Mouse (Mus musculus) megakaryocyte-erythroid progenitor cell, adult 5-6 weeks (primary cell): ENCODE data around the gene Kdm5b. TPM values are rescaled to one million over a fixed set of nuclear protein-coding genes. Genes with fewer than 3 reads are reported as not detected.

Source experiments
- ATAC-seq: replicated peaks from 2 replicates; pipeline ENCODE4 v1.8.0; 2016; ENCODE audit warnings: mild to moderate bottlenecking, inconsistent platforms; ENCODE audit not compliant: severe bottlenecking, poor library complexity, low FRiP score, low TSS enrichment
- total RNA-seq, 2 experiments: library from RNA; stranded (forward) in 1 of 2; stranded (reverse) in 1 of 2; fragments of 200-1000, 215-1000 nt in 1 of 2; fragments of >200 nt in 1 of 2; fragmentation: Nextera tagmentation in 1 of 2; gene quantifications; 2 replicates each; pipeline ENCODE4 v1.2.3; 2014 to 2017

The Kdm5b gene
- total RNA-seq, 2 experiments from 2014 or later, result 25.5 to 35.0 TPM

DNA sequence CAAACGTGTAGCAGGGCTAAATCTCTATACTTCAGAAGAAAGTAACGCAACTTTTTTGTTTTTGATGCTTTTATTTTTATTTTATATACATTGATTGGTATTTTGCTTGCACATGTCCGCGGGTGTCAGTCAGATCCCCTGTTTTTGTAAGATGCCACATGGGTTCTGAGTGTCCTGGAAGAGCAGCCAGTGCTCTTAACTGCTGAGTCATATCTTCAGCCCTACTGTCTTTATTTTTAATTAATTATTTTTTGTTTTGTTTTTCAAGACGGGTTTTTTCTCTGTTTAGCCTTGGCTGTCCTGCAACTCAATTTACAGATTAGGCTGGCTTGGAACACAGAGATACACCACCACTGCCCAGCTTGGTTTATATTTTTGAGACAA is 14.0 kb downstream of the Kdm5b start:
- ATAC-seq, result peak; percentile 20; the same call in 1 of the 2 replicates

DNA sequence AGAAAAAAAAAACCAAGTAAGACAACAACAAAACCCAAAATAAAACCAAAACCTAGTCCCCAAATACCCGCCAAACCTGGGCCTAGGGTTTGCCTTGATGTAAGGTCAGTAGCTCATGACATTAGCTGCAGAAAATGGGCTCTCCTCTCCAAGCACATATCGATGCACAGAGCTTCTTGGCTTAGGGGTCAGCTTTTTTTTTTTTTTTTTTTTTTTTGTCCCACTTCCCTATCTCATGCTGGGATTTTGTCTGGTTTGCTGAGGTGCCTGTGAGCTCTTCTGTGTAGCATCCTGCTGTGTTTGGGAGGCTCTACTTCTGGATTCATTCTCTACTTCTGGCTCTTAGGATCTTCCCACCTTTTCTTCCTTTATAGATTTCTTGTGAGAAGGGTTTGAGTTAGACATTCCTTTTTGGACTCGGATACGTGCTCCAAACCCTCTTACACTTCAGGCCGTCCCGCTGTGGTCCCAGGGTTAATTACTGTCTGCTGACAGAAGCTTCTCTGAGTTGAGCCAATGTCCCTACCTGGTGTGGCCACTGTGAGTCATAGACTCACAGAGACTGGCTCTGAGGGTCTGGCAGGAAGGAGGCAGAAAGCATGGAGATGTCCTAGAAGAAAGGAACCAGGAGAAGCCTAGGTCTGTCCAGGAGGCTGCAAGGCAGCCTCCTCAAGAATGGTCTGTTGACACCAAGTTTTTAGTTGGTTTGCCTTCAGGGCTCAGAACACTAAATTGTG is 17.6 kb downstream of the Kdm5b start:
- ATAC-seq, result no peak

DNA sequence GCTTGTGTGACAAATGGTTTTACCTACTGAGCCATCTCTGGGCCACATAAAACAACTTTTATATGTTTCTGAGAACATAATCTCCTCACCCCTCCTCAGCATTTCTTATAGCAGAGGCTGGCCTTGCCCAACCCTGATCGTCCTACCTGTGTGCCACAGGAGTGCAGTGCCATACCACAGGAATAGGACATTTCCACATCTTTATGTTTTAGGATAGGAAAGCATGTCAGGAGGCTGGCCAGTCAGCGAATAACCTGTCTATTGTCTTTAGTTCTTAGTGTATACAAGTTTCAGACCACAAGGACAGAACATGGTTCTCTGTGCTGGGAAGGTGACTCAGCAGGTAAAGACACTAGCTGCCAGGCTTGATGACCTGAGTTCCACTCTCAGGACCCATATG is 20.8 kb downstream of the Kdm5b start:
- ATAC-seq, result no peak

DNA sequence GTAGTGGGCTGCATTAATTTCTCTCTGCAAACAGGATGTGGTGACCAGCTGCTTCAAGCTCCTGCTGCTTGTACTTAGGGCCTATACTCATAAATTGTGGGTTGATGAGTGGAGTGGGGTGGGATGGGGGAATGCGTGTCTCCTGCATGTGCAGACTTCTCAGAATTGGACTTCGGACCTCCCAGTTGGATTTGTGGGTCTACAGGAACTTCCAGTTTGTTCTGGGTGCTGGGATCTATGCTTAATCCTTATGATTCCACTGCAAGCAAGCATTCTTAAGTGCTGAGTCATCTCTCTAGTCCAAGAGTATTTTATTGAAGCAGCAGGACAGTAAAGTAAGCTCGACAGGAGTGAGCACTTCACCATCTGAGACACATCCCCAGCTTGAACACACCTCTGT is 23.6 kb downstream of the Kdm5b start:
- ATAC-seq, result no peak

DNA sequence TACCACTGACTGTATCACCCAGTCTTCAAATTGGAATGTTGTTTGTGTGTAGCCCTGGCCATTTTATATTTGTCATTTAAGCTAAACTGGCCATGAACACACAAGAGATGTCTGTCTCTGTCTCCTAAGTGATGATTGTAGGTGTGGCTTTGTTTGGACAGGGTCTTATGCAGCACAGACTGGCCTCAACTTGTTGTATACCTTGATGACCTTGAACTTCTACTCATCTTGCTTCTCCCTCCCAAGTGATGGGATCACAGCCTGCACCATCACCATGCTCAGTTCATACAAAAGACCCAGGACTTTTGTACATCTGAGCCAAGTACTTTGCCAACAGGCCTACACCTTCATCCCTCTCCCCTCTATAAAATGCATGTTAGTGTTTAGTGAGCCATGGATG is 29.7 kb downstream of the Kdm5b start:
- no peak for ATAC-seq

DNA sequence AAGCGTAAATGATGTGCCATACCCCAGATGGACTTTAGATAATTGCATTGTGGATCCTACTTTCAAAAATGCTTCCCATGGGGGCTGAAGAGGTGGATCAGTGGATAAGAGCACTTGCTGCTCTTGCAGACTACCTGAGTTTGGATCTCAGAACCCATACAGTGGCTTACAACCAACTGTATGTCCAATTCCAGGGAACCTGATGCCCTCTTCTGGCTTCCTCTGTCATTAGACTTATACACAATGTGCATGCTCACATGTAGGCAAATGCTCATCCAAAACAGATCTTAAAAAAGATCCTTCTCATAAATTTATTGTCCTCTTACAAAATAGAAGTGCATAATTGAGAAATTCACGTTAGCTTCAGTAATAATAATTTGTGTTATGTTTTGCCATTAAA is 31.8 kb downstream of the Kdm5b start:
- ATAC-seq, result no peak

DNA sequence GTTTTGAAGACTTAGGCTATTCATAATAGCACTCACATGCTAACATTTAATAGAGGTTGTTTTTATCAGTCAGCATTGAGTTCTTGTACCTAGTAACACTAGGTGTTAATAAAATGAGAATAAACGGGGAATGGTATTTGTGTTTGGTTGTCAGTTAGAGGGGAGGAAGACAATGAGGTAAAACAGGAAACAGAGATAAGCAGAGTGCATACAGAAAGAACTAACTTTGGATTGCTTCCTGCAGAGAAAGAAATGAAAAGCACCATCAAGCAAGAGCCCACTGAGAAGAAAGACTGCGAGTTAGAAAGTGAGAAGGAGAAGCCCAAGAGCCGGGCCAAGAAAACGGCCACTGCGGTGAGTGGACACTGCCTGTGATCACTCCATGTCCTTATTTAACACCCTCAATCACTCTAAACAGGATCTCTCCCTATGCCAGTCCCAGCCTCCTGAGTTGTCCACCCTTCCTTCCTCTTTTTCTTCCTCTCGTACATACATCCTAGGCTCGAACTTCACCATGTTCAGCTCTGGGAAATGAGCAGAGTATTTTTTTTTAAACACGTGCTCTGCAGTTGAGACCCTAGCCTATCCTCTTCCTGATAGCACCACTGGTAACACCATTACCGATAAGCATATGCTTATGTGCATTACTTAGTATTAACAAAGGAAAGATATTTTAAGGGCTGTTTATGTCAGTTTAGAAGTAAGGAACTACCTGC is 37.5 kb downstream of the Kdm5b start:
- ATAC-seq, result peak; percentile 58; the same call in 1 of the 2 replicates

DNA sequence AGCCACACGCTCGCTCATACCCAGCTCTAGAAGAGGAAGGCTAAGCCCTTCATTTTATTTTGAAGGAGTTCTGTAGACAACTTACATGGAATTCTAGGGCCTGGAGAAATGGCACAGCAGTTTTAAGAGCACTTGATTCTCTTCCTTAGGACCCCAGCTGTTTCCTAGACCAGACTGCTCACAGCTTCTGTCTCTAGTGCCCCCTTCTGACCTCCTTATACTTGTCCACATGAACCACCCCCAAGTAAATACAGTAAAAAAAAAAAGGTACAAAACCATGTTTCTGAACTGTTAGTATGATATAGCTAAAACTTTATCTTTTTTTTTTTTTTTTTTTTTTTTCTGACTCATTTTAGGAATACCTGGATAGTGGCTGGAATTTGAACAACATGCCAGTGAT is 44.1 kb downstream of the Kdm5b start:
- no peak for ATAC-seq

DNA sequence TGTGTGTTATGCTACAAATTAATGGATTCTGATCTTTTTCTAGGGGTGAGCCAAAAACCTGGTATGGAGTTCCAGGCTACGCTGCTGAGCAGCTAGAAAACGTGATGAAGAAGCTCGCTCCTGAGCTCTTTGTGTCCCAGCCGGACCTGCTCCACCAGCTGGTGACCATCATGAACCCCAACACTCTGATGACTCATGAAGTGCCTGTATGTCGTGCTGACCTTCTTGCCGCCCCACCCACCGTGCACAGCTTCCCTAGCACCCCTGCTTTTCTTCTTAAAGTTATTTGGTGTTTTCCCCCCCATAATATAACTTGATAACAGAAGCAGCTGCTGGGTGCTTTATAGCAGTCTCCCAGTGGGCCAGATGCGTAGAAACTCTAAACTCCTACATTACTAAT is 45.7 kb downstream of the Kdm5b start:
- no peak for ATAC-seq

DNA sequence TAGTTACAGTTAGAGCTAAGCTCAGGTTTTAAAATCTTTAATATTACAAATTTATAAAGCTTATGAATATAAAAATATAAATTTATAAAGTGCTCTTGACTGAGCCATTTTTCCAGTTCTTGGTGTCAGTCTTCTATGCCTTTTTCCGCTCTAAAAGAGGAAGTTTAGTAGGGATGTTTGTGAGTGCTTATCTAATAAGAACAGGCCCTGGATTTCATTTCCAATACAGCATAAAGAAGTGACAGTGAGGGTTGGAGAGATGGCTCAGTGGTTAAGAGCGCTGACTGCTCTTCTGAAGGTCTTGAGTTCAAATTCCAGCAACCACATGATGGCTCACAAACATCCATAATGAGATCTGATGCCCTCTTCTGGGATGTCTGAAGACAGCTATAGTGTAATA is 46.4 kb downstream of the Kdm5b start:
- ATAC-seq, result no peak

DNA sequence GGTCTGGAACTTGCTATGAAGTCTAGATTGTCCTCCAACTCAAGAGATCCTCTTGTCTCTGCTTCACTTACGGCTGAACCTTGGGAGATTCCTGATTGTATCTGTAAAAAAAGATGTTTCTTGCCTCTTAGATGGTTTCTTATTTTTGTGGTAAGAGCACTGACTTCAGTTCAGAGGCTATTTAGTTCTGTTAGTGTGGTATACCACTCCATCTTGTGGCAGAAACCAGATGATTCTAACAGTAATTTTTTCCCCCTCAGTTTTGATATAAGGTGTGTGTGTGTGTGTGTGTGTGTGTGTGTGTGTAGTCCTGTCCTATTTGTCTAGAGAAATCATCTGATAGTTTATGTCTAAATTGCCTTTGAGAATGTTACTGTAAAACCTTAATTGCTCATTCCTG is 47.3 kb downstream of the Kdm5b start:
- ATAC-seq, result no peak

DNA sequence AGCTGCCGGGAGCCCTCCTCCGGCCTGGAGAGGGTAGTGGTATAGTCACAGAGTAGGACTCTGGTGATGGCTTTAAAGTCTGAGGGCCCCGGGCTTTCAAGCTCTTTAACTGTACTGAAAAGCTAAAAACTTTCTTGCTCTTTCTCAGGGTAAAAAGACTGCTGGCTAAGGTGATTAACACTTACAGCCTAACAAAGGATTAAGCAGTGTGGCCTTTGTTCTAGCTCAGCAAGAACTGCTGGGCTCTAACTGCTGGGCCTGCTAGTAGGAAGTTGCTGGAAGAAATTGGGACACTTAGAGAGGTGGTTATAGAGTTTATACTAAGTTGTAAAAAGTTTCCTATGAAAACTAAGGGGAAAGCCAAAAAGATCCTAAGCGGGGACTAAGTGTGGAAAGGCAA is 49.2 kb downstream of the Kdm5b start:
- no peak for ATAC-seq

DNA sequence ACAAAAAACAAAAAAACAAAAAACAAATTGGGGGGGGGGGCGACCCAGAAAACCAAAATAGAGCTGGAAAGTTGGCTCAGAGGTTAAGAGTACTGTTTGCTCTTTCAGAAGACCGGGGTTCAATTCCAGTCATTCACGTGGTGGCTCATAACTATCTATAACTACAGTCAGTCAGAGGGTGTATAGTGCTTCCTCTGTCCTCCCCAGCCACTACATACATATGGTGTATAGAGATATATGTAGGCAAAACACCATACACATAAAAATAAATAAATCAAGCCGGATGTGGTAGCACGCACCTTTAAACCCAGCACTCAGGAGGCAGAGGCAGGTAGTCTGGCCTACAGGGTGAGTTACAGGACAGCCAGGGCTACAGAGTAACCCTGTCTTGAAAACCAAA is 54.6 kb downstream of the Kdm5b start:
- peak; percentile 80 for ATAC-seq

DNA sequence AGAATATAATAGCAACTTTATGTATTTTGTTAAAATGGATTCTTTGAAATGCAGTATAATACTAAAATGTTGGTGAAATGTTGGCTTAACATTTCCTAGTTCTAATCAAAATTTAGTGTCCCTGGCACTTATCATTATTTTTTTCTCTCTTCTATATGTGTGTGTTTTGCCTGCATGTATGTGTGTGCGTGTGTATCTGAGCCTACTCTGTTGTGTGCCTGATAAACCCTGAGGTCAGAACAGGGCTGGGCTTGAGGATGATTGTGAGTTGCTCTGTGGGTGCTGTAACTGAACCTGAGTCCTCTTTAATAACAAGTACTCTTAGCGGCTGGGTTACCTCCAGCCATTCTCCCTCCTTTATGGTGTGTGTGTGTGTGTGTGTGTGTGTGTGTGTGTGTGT is 55.0 kb downstream of the Kdm5b start:
- peak; percentile 98 for ATAC-seq

DNA sequence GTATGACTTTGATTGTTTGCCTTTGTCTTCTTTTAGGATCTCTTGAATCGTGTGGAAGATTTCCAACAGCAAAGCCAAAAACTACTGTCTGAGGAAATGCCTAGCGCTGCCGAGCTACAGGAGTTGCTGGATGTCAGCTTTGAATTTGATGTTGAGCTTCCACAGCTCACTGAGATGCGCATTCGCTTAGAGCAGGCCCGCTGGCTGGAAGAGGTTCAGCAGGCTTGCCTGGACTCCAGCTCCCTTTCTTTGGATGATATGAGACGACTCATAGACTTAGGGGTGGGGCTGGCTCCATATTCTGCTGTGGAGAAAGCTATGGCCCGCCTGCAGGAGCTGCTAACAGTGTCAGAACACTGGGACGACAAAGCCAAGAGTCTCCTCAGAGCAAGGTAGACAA is 57.7 kb downstream of the Kdm5b start:
- ATAC-seq, result no peak

DNA sequence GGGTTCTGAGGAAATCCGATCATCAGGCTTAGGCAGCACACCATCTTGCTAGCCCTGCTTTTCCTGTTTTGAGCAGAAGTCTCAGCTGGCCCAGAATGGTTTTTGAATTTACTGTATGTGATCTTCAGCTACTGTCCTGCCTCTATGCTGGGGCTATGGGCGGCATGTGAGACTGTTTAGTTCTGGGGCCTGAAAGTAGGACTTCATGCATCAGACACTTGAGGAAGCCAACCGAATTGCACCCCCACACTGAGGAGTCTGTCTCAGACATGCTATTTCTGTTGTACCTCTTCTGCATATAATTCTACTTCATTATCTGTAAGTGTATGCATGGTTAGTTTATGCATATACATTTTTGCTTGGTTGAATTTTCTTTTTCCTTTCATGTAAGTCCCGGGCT is 65.4 kb downstream of the Kdm5b start:
- no peak for ATAC-seq

DNA sequence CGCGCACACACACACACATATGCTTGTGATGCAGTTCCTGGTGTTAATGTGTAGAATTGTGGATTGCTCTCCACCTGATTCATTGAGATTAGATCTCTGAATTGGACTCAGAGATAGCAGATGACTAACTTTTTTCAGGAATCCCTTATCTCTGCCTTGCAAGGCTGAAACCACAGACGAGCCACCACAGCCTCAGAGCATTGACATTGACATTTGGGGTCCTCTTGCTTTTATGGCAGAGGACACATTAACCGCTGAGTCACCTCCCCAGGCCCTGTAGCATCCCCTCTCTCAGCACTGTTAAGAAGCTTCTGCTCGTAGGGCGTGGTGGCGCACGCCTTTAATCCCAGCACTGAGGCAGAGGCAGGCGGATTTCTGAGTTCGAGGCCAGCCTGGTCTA is 69.5 kb downstream of the Kdm5b start:
- no peak for ATAC-seq

DNA sequence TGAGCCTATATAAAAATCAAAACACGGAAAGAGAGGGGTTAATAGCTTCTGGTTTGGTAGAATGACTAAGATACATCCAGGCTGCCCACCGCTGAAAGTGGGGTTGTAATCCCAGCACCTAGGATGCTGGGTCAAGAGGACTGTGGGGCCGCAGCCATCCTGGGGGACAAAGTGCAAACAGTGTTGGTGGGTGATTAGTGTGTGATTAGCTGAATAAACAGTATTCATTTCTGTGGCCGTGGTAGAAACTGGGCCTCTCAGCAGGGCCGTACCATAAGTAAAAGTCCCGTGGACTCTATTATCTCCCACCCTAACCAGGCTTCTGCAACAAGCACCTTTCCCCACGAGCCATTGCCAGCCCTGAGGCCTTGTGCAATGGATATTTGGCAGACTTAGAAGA is 74.3 kb downstream of the Kdm5b start:
- ATAC-seq, result no peak

DNA sequence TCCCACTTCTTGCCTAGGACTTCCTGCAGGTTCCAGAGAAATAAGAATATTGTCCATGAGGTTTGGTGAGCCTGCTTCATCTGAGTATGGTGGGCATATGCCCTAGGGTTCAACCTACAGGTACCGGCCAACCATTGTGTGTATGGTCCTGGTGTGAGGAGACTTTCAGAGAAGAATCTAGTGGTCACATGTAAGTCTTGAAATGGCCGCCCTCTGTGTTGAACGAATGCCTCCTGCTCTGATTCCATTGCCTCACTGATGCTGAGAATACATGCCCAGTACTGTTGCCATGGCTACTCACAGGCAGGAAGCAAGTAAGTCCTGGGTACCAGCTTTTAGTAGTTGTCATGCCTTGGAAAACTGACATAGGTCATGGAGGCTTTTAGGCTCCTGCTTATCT is 76.3 kb downstream of the Kdm5b start:
- ATAC-seq, result no peak

DNA sequence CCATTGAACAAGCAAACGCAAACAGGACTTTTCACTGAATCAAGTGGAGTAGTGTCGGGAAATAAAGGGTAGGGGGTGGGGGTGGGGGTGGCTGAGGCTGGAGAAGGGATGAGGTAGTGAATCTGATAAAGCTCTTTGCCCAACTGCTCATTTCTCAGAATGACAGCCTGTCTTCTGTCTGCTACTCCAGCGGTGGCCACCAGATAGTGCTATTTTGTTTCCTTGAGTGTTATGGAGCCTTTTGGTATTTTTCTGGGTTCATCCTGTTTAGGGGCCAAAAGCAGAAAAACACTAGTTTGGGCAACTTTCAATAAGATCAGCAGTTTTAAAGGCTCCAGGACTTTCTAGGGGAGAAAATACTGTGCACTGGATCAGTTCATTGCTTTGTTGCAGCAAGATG is 76.7 kb downstream of the Kdm5b start:
- peak; percentile 57; the same call in 1 of the 2 replicates for ATAC-seq

DNA sequence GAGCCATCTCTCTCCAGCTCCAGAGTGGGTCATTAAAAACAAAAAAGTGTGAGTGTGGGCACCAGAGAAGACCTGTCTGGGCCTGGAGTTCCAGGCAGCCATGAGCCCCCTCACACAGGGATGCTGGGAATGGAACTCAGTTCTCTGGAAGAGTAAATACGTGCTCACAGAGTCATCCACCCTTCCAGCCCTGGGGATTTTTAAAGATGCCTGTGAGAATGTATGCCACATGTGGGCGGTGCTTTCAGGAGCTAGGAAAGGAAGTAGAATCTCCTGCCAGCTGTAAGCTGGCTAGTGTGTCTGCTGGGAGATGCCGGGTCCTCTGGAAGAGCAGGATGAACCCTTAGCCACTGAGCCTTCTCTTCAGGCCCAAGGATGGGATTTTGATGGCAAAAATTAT is 78.1 kb downstream of the Kdm5b start:
- no peak for ATAC-seq
